Mouse (Mus musculus) macrophage (primary cell): ENCODE results near the gene Srsf2. TPM values are rescaled to one million over a fixed set of nuclear protein-coding genes. Genes with fewer than 3 reads are reported as not detected.
"Not testable (repeated sequence)": the region's sequence is repeated elsewhere in the genome, so short reads cannot be mapped to it uniquely, and the experiment has no call there.

Experiments used
- H3K27ac ChIP-seq: fragments of 350-480 bp; formaldehyde crosslinking; 2 replicates; pipeline ENCODE4 v1.9.0; 2021
- H3K36me3 ChIP-seq: fragments of 350-480 bp; formaldehyde crosslinking; 2 replicates; pipeline ENCODE4 v1.9.0; 2021; ENCODE audit errors: inconsistent target
- H3K4me3 ChIP-seq: fragments of 350-480 bp; formaldehyde crosslinking; 2 replicates; pipeline ENCODE4 v1.9.0; 2021; ENCODE audit errors: inconsistent target
- H3K79me2 ChIP-seq: fragments of 350-480 bp; formaldehyde crosslinking; 2 replicates; pipeline ENCODE4 v1.9.0; 2021; ENCODE audit errors: inconsistent target
- whole genome bisulfite sequencing: methylation state at CpG from one replicate; pipeline ENCODE4 v1.1.7; 2026; ENCODE audit warnings: inconsistent platforms; ENCODE audit not compliant: missing documents; 5-methylcytosine and 5-hydroxymethylcytosine counted together
- polyA plus RNA-seq: library from polyadenylated mRNA; stranded (reverse); fragments of 250-400 nt; gene quantifications from 3 replicates; pipeline ENCODE4 v1.2.4, GENCODE M21; 2018; ENCODE audit warnings: inconsistent platforms

Srsf2 gene
- polyA plus RNA-seq, 1 experiment from 2014 or later = 176 TPM

GRCm38 (mm10) chr11:116827534-116828165 is 25.2 kb downstream of the Srsf2 start, which contains the start of gene Mxra7:
Gene Mxra7 (minus strand): TSS chr11:116828046.
- 14% methylated on average over 67 of the region's 71 CpGs for WGBS
- H3K27ac ChIP-seq = no peak within 1 kb of the TSS
- no peak within 1 kb of the TSS for H3K4me3 ChIP-seq

GRCm38 (mm10) chr11:116826550-116827504 is 26.1 kb downstream of the Srsf2 start:
- H3K4me3 ChIP-seq = no peak overlapping the region
- no peaks in the 10 kb centered on the region for H3K36me3 ChIP-seq
- 75% methylated on average over 17 of the region's 17 CpGs for WGBS
- H3K79me2 ChIP-seq = no peaks in the 10 kb centered on the region
- no peak overlapping the region for H3K27ac ChIP-seq

More at GRCm38 (mm10) chr11:116827534-116828165, 25.2 kb downstream of the Srsf2 start, which contains the start of gene Mxra7:
- Histone ChIP-seq H3K36me3 (no peaks in the 10 kb centered on the region), H3K79me2 (no peaks in the 10 kb centered on the region)

- Histone ChIP-seq H3K79me2 (no peaks in the 10 kb centered on the region), H3K36me3 (no peaks in the 10 kb centered on the region), H3K27ac (no peak overlapping the region), H3K4me3 (no peak overlapping the region)
- WGBS = 85% methylated on average over 4 of the region's 5 CpGs
Measured at GRCm38 (mm10) chr11:116825230-116825629, 27.7 kb downstream of the Srsf2 start.

- H3K79me2 ChIP-seq, H3K36me3 ChIP-seq, H3K4me3 ChIP-seq, H3K27ac ChIP-seq: not testable (repeated sequence)
- 88% methylated on average over 6 of the region's 10 CpGs for WGBS
Measured at GRCm38 (mm10) chr11:116823885-116824284, 29.0 kb downstream of the Srsf2 start.

GRCm38 (mm10) chr11:116823255-116823654 is 29.6 kb downstream of the Srsf2 start:
- Histone ChIP-seq H3K79me2 (no peaks in the 10 kb centered on the region), H3K4me3 (no peak overlapping the region), H3K36me3 (no peaks in the 10 kb centered on the region), H3K27ac (no peak overlapping the region)
- 94% methylated on average over 2 of the region's 2 CpGs for WGBS

- H3K27ac ChIP-seq = no peak overlapping the region
- H3K4me3 ChIP-seq = no peak overlapping the region
- H3K36me3 ChIP-seq = no peaks in the 10 kb centered on the region
- WGBS = 97% methylated on average over 10 of the region's 10 CpGs
- H3K79me2 ChIP-seq = no peaks in the 10 kb centered on the region
Measured at GRCm38 (mm10) chr11:116822626-116823025, 30.3 kb downstream of the Srsf2 start.

- WGBS = 93% methylated on average over 10 of the region's 10 CpGs
- no peak overlapping the region for H3K27ac ChIP-seq
- H3K36me3 ChIP-seq = no peaks in the 10 kb centered on the region
- H3K79me2 ChIP-seq = no peaks in the 10 kb centered on the region
- no peak overlapping the region for H3K4me3 ChIP-seq
Measured at GRCm38 (mm10) chr11:116822215-116822614, 30.7 kb downstream of the Srsf2 start.

GRCm38 (mm10) chr11:116821057-116821940 is 31.6 kb downstream of the Srsf2 start:
- Histone ChIP-seq H3K4me3 (no peak overlapping the region), H3K27ac (no peak overlapping the region), H3K36me3 (no peaks in the 10 kb centered on the region), H3K79me2 (no peaks in the 10 kb centered on the region)
- WGBS = 88% methylated on average over 12 of the region's 13 CpGs

GRCm38 (mm10) chr11:116819932-116820593 is 32.8 kb downstream of the Srsf2 start:
- Histone ChIP-seq H3K4me3 (no peak overlapping the region), H3K79me2 (no peaks in the 10 kb centered on the region), H3K36me3 (no peaks in the 10 kb centered on the region), H3K27ac (no peak overlapping the region)
- 94% methylated on average over 5 of the region's 5 CpGs for WGBS

GRCm38 (mm10) chr11:116818722-116819121 is 34.2 kb downstream of the Srsf2 start:
- no peaks in the 10 kb centered on the region for H3K36me3 ChIP-seq
- no peaks in the 10 kb centered on the region for H3K79me2 ChIP-seq
- no peak overlapping the region for H3K4me3 ChIP-seq
- WGBS = 89% methylated on average over 8 of the region's 8 CpGs
- H3K27ac ChIP-seq = no peak overlapping the region

GRCm38 (mm10) chr11:116817567-116817966 is 35.3 kb downstream of the Srsf2 start:
- Histone ChIP-seq H3K36me3 (no peaks in the 10 kb centered on the region), H3K79me2 (no peaks in the 10 kb centered on the region)

GRCm38 (mm10) chr11:116816769-116817168 is 36.1 kb downstream of the Srsf2 start:
- H3K27ac ChIP-seq = no peak overlapping the region
- H3K79me2 ChIP-seq = no peaks in the 10 kb centered on the region
- WGBS = 87% methylated on average over 5 of the region's 5 CpGs
- H3K4me3 ChIP-seq = no peak overlapping the region
- H3K36me3 ChIP-seq = no peaks in the 10 kb centered on the region

More at GRCm38 (mm10) chr11:116817567-116817966, 35.3 kb downstream of the Srsf2 start:
- Histone ChIP-seq H3K27ac (no peak overlapping the region), H3K4me3 (no peak overlapping the region)
- 72% methylated on average over 5 of the region's 5 CpGs for WGBS

GRCm38 (mm10) chr11:116814884-116815415 is 37.9 kb downstream of the Srsf2 start:
- H3K36me3 ChIP-seq = no peaks in the 10 kb centered on the region
- H3K27ac ChIP-seq = no peak overlapping the region
- H3K4me3 ChIP-seq = no peak overlapping the region
- H3K79me2 ChIP-seq = no peaks in the 10 kb centered on the region
- 78% methylated on average over 6 of the region's 7 CpGs for WGBS
